Mouse (Mus musculus) c-Kit-negative CD71-positive TER-119-positive erythroid progenitor cells, embryonic 14.5 days (primary cell): ENCODE results near the gene Zdhhc14.

Source experiments
- DNase-seq: peaks from one replicate; pipeline ENCODE4 v3.0.0-alpha.2; 2013; ENCODE audit warnings: low read depth, low spot score

The Zdhhc14 gene

DNA sequence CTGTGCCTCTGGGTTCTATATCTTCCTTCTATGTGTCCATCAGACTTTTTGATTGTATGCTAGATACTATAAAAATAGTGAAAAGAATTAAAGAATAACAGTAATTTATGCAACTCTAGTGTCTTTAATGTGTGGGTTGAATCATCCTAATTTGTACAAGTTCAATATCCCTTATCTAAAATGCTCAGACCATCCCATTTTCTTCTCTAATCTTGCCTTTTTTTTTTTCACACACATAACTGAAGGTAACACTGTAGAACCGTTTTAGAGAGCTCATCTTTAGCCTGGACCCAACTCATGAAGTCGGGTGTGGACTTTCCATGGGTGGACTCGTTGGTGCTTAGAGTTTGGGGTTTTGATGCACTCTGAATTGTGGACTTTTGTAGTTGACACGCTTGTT, 12.6 kb downstream of the Zdhhc14 start:
- no peak for DNase-seq

DNA sequence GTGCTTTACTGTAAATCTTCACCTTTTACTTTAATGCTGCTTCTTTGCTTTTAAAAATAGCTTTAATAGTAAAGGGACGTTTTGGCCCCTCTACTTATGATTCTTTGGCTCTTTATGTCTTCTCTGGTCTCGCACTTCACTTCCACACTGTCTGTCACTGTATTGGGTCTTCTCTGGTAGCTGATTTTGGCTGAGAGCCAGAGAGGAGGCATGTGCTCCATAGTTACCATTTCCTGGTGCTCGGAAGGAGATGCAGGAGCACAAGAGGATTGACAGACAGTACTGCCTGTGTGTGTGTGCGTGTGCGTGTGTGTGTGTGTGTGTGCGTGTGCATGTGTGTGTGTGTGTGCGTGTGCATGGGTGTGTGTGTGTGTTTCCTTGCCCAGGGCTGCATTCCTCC, 14.2 kb downstream of the Zdhhc14 start:
- DNase-seq: no peak

DNA sequence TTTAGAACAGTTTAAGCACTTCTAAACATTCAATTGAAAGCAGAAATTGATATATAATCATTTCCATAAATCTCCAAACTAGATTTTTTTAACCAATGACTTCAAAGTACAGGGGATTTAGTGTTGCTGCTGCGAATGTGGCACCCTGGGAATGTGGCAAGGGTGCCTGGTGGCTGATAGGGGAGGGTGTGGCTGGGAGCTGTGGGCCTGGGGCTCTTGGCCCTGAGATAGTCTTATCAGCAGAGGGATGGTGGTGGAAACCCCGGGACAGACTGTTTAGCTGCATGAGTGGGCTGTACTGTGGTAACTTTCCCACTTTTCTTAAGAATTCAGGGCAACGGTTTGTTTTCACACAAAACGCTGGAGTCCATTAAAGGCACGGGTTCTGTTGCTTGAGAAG, 14.6 kb downstream of the Zdhhc14 start:
- no peak for DNase-seq

DNA sequence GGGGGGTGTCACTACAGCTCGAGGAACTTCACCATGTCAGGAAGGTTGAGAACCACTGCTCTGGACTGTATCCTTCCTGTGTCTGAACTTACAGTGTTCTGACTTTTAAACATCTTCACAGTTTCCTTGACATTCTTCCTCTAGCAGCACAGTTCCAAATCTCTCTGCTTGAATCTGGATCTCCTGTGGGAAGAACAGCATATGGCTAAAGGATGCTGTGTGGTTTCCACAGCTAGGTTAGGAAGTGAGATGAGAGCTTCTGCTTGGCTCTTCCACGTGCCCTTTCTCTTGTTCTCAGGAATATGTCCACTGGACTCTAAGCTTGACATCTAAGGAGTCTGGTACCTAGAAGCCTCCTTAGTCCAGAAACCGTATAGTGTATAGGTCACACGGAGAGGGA, 15.7 kb downstream of the Zdhhc14 start:
- no peak for DNase-seq

DNA sequence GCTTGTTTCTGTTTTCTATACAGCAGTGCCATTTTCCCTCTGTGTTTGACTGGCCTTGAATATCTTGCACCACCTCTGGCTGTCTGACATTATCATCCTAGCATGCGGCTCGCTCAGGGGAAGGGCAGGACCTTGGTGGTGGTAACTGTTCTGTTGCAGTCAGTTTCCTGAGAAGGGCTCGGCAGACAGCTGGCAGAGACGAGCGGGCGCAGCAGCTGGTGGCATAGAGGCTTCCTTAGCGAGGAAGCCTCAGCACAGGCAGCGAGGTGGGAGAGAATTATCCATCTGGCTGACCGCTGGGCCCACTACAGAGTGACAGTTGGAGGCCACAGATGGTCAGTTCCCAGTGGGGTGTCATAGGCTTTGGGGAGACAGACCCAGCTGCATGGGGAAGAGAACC, 18.2 kb downstream of the Zdhhc14 start:
- no peak for DNase-seq

DNA sequence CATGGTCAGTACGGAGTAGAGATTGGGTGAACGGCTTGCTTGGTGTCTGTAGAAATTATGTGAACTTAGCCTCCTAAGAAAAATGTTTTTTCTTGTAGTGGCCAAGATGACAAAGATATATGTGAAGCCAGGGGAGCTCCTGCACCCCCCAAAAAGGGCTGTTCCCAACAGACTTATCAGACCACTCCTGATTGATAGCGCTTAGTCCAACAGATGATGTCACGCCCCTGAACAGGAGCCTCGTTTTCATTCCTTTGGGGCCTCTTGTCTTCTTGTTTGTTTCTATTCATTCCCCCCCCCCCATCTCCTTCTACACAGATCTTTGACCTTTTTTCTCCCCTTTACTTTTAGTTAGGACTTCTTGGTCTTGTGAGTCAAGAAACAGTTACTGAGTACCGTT, 19.4 kb downstream of the Zdhhc14 start:
- no peak for DNase-seq

DNA sequence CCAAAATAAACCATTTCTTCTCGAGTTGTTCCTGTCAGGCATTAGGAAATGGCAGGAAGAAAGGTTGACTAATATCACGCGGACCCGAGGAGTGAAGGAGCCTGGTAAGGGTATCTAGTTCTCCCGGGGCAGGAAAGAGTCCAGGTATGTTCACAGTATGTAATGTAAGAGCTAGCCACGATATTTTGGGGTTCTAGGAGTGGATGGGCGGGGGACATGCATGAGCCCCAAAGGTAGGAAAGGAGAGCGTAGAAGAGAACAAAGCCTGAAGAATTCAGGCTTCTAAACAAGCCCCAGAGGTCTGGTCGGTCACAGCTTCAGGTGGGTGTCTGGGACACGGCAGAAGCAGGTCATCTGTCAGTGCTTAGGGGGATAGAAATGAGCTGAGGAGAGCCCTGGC, 27.1 kb downstream of the Zdhhc14 start:
- no peak for DNase-seq

DNA sequence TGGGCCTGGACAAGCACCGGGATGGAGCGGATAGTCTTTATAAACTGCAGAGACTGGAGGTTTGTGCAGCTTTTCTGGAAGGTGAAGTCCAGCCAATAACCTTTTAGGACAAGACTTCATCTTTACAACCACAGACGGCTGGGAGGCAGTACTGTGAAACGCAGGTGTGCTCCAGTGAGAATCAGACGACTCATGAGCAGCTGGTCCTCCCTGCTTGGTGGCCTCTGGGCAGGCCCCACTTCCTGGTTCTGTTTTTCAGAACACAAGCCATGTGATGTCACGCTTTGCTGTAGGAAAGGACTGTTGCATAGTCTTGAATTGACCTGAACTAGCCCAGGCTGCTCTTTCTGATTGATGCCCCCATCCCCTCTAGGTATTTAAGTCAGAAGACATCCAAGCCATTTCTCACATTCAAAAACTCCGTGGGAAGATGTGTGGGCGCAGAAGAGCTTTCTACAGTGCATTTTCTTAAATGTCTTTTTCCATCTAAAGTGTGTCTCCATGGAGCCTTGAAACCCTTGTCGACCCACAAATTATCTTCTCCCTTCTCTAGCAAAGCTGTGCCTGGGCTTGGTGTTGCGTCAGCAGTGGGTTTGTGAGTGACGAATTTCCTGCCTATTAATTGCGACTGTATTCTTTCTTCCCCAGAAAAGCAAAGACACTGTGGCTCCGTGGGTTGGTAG, 27.7 kb downstream of the Zdhhc14 start:
- no peak for DNase-seq

DNA sequence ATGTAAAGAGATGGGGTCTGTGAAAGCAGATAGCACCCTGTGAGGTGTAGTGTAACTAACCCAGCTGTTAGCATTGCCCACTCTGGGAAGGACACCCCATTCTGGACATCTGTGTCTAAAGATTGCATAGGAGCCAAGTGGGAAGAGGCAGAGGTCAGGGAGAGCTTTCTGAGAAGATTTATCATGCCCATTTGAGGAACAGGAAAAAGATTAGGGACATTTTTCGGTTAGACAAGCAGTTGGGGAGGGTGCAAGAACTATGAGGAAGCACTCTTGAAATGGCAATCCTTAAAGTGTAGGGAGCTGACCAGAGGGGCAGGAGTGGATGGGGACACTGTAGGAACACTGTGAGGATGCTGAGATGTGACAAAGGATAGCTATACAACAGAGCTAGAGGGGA, 29.2 kb downstream of the Zdhhc14 start:
- no peak for DNase-seq

DNA sequence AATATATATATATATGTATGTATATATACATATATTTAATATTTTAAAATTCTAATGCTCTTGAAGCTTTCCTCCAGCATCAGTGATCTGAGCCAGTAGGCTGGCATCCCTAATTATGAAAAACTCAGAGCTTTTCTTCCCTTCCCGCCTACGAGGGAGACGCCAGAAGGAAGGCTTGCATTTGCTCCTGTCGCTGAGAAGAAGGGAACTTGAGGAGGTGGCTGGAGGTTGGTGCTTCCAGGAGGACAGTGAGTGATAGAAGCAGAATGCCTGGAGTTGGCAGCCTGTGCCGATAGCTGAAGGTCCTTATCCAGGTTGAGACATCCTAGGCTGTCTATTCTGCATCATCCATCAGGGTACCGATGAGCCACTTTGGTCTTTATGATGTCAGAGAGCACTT, 37.2 kb downstream of the Zdhhc14 start:
- DNase-seq: no peak

DNA sequence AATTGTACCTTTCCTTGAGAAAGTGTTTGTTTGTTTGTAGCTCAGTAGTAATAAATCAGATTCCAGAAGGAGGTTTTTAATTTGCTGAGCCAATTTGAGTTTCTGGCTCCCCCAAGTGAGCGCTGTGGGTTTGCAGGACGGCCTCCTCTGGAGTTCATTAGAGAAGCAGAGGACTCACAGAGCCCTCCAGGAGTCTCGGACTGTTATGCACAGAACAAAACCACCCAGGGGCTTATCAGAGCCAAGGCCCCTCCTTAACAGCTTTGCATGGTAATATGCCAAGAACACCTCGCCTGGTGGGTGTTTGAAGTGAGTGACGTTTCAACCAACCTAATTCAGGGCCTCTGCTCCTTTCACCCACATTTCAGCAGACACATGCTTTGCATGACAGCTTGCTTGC, 40.5 kb downstream of the Zdhhc14 start:
- no peak for DNase-seq

DNA sequence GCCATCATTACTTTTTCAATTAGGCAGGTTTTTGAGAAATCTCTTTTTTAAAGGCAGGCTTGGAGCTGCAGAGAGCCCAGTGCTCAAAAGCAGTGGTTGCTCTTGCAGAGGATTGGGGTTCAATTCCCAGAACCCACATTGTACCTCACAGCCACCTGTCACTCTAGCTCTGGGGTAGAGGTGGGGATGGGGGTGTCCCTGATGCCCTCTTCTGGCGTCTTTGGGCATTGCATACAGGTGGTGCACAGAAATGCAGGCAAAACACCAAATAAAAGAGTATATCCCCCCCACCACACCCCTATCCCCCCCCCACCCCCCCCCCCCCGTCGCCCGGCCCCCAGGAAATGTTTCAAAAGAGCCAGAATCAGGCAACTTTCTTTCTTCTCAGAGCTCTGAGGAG, 43.0 kb downstream of the Zdhhc14 start:
- DNase-seq: no peak

DNA sequence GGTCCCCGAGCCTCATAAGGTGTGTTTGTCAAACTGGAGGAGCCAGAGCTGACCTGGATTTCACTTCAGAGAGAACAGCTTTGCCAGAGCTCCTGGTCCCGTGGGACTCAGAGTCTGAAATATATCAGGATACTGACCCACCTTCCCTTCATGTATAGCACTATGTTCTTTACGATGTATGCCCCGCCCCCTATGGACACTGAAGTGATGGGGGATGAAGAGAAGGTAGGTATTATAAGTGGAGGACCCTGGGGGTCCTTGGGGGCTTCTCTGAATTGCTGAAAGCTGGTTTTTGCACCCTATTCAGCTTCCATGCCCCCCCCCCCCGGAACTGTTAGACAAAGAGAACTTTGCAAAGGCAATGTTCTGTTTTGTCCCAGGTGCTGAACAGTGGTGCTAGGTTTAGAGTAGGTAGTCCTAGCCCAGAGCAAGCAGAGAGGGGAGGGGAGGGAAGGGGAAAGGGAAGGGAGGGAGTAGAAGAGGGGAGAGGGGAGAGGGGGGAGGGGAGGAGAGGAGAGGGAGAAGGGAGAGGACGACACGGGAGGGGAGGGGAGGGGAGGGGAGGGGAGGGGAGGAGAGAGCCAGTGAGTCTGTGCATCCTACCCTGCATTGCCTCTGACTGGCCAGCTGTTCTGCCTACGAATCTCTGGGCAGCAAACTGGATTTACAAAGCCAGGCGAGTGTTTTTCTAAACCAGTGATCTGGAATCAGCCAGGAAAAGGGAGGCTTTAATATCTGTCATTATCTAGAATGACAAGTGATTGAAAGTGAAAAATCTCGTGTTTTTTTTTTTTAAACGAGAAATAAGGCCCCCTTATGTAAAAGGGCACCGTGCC, 44.1 kb downstream of the Zdhhc14 start:
- no peak for DNase-seq

DNA sequence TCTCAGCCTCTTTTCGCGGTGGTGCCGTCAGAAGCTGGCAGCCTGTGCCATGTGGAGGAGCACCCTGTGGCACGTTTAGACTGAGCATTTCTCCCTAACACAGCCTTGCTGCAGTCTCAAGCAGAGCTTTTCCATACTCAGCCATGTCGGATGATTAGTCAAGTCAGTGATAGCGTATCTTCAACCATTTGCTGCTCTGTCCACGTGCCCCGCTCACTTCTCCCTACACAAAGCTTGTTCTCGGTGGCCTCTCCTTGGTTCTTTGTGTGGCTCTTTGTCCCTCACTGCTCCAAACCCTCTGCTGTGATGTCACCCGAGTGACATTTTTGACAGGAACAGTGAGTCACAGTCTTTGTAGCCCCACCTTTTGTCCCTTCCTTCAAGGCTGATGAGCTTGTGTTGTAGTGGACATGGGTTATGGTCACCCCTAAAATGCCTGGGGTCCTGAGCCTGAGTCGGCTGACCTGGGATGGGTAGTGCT, 44.8 kb downstream of the Zdhhc14 start:
- DNase-seq: no peak

DNA sequence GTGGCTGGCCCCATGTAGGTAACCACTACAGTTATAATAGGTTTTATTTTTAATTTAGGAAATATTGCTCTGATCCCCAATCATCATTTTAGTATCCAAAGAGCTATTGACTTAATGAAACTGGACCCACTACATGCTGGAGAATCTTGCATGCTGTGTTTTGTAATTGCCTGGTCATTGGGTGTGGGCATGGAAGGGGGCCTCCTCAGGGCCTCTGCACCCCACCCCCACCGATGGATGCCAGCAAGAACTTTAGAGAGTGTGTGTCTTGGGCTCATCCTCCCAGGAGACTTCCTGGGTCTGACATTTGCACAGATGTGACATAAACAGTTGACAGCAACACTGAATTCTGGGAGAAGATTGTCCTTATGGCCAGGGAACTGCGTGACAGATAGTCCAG, 49.8 kb downstream of the Zdhhc14 start:
- peak; percentile 22 for DNase-seq

DNA sequence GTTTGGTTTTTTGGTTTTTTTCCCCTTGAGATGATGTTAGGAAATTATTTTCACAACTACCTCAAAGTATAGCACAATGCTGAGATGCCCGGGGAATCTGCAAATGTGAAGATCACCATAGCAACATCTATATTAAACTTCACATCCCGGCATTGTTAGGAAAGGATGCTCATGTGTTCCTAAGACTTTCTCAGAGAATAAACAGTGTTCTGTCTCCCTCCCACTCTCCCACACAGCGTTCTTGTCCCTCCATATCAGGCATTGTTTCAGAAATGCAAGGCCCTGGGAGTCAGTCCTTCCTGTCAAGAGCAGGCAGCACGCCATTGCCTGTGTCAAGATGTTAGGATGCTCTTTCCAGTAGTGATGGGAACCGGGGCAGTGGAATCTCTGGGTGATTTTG, 51.7 kb downstream of the Zdhhc14 start:
- DNase-seq: no peak

DNA sequence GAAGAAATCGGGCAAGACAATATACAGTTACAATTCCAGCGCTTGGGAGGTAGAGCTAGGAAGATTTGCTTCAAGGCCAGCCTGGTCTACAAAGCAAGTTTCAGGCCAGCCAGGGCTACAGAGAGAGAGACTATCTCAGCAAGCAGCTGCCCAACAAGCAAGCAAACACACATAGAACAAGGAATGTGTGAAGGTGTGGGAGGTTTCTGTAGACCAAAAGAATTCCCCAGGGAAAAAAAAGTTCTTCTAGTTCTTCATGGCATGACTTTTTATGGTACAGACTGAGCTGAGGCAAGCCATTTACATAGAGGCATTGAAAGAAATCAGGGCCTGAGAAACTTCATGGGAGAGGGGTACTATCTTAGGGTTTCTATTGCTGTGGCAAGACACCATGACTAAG, 52.7 kb downstream of the Zdhhc14 start:
- no peak for DNase-seq

DNA sequence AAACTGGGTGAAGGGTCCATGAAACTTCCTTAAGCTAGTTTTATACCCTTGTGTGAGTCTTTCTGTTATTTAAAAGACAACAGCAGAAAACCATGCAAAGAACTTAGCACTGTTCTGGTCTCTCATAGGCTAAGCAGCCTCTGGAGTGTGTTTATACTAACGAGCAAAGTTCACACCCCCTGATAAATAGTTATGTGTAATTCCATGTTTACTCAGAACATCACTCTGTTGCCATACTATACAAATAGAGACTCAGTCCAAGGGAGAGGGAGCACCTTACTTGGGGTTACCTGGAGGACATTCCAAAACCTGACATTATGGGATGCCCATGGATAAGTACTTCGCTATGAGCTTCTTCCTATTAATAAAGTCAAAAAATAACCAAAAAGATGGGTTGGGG, 56.2 kb downstream of the Zdhhc14 start:
- no peak for DNase-seq

DNA sequence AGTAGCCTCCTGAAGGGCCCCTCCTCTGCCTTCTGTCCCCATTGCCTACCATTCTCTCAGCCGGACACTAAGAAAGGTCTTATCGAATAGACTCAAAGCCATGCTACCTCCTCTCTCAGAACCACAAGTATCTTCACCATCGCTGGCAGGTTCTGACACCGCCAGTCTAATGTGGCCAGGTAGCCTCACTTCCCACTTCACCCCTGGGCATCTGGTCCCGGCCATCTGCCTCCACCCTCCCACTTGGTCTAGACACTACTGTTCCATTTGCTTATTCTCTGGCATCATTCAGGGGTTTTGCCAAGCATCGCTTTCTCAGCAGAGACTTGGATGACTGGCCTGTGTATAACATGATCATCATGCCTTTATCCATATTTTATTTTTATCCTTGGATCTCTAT, 57.1 kb downstream of the Zdhhc14 start:
- no peak for DNase-seq

DNA sequence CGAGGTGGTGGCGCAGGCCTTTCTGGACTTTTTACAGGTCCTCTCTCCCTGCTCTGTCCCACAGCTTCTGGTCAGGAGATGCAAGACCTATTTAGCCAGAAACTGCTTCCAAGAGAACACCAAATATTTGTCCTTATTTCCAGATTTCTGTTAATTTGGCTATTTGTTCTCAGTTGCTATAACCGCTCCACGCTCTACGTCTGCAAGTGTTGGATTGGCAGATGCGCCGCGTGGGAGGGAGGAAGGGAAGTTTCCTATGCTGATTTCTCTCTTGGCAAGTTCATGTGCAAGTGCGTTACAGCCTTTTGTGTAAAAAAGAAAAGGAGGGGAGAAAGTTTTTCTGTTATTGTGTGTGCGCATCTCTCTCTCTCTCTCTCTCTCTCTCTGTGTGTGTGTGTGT, 58.1 kb downstream of the Zdhhc14 start:
- no peak for DNase-seq

DNA sequence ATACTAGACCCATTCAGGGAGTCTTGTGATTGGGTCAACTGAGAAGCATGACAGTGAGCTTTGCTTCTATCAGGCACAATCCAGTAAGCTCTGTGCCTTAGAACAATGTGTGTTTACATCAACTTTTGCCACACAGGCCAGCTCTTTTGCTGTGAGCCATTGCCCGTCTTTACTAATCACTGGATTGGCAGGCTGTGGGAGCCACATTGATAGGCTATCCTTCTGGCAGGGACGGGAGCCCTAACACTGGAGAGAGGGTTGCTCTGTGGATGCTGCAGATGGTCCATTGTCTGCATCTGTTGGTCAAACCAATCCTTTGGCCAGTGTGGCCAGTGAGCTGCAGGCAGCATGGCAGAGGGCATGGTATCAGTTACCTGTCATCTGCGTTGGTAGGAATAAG, 58.8 kb downstream of the Zdhhc14 start:
- no peak for DNase-seq

DNA sequence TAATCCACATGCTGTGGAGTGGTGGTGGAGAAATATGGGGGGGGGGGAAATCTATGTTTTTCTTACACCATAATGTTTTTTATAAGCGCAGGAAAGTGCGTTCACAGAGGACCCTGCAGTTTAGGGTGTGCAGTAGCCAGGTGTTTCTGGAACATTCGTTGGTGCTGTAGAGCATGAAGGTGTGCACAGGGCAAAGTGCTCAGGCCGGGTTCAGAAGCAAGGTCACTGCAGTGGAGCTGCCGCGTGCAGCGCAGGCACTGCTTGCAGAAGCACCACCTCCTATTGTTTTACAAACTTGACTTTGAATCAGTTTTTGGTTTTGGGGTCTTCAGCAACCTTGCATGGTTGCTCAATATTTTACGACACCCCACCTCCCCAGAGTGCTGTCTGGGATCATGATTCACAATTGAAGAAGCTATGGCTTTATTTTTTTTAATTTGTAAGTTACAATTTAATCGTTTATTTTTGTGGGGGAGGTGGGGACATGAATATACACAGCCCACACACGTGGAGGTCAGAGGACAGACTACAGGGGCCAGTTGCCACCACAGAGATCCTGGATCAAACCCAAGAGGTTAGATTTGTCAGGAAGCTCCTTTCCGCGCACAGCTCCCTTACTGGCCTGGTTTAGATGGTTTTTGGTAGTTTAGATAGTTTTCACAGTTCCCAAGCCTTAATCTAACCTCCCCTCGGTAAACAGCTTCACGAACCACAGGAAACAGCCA, 59.8 kb downstream of the Zdhhc14 start:
- no peak for DNase-seq

DNA sequence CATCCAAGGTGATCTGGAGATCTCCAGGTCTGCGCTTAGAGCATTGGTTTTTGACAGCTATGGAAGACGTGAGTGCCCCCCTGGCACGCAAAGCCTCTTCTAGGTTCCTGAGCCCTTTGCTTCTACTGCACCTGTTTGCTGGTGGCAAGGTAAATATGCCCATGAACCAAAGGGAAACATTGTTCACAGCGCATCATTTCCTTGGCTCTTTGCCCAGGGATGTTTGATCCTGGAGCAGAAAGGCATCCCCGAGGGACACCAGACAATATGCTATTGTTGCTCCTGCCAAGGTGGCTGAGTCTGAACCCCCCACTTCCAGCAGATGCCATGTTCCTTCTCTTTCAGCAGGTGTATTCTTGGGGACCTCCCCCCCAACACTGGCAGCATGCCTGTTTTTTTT, 61.2 kb downstream of the Zdhhc14 start:
- DNase-seq: no peak
